Comparison of ENCODE assay signal across 8 mouse cellular contexts in genomic region chrX:7722691-7723090, GRCm38 (mm10). TPM values are rescaled to one million over a fixed set of nuclear protein-coding genes. Genes with fewer than 3 reads are reported as not detected.
DNase-seq lines count a peak whose midpoint lies in the region; ATAC-seq and TF ChIP-seq lines count a peak whose summit lies in the region.

No protein-coding gene starts in this region.

- H3K4me1 ChIP-seq in spleen, adult 2 months (ENCODE audit: control insufficient read depth, insufficient read depth, insufficient read length), result no peaks in the 10 kb centered on the region
- no peaks in the 10 kb centered on the region for H3K4me1 ChIP-seq in embryonic facial prominence, embryonic 14.5 days (ENCODE audit: control insufficient read depth, insufficient read depth, low read length)
- peaks cover 4% of the 10 kb centered on the region; the same call in 1 of the 2 replicates for H3K4me1 ChIP-seq in limb, embryonic 12.5 days (replicated peaks)
- H3K4me1 ChIP-seq in stomach, embryonic 15.5 days, result peaks cover 6% of the 10 kb centered on the region; the same call in 1 of the 2 replicates

- H3K27me3 ChIP-seq in spleen, adult 2 months (ENCODE audit: control insufficient read depth, insufficient read depth, low read length), result no peaks in the 10 kb centered on the region
- H3K27me3 ChIP-seq in embryonic facial prominence, embryonic 14.5 days (replicated peaks; ENCODE audit: control insufficient read depth, insufficient read depth, low read length), result no peaks in the 10 kb centered on the region
- H3K27me3 ChIP-seq in limb, embryonic 12.5 days, result no peaks in the 10 kb centered on the region
- no peaks in the 10 kb centered on the region for H3K27me3 ChIP-seq in stomach, embryonic 15.5 days (replicated peaks)

- H3K27ac ChIP-seq in spleen, adult 2 months (ENCODE audit: insufficient read depth, low read length), result no peak overlapping the region
- H3K27ac ChIP-seq in embryonic facial prominence, embryonic 14.5 days (replicated peaks; ENCODE audit: low read depth, low read length), result no peak overlapping the region
- no peak overlapping the region for H3K27ac ChIP-seq in limb, embryonic 12.5 days
- H3K27ac ChIP-seq in stomach, embryonic 15.5 days, result no peak overlapping the region

- H3K36me3 ChIP-seq in spleen, adult 2 months (ENCODE audit: control insufficient read depth, insufficient read depth, low read length), result peaks cover 6% of the 10 kb centered on the region
- H3K36me3 ChIP-seq in embryonic facial prominence, embryonic 14.5 days (ENCODE audit: control insufficient read depth, insufficient read depth, low read length), result 0 out of 2 replicates have a peak, but pooled peaks cover 10% of the 10 kb centered on the region
- peaks cover 30% of the 10 kb centered on the region; the same call in 1 of the 2 replicates for H3K36me3 ChIP-seq in limb, embryonic 12.5 days
- H3K36me3 ChIP-seq in stomach, embryonic 15.5 days, result no peaks in the 10 kb centered on the region

- H3K4me3 ChIP-seq in spleen, adult 2 months (ENCODE audit: extremely low read depth, insufficient read depth, insufficient read length), result peak overlapping the region; percentile 89
- peak overlapping the region; percentile 56 for H3K4me3 ChIP-seq in embryonic facial prominence, embryonic 14.5 days (ENCODE audit: low read depth, low read length)
- peak overlapping the region; percentile 53 for H3K4me3 ChIP-seq in limb, embryonic 12.5 days (replicated peaks)
- peak overlapping the region; percentile 58 for H3K4me3 ChIP-seq in stomach, embryonic 15.5 days (replicated peaks)

- no peak for ATAC-seq in embryonic facial prominence, embryonic 14.5 days (ENCODE audit: low read depth)
- no peak for ATAC-seq in limb, embryonic 12.5 days (ENCODE audit: insufficient number of reproducible peaks, insufficient read depth, low FRiP score, low TSS enrichment, low read depth)
- ATAC-seq in stomach, embryonic 15.5 days (ENCODE audit: insufficient read depth, low FRiP score, low read depth), result no peak

- no peaks in the 10 kb centered on the region for H3K9me3 ChIP-seq in embryonic facial prominence, embryonic 14.5 days (ENCODE audit: control insufficient read depth, low read length)
- no peaks in the 10 kb centered on the region for H3K9me3 ChIP-seq in limb, embryonic 12.5 days
- no peaks in the 10 kb centered on the region for H3K9me3 ChIP-seq in stomach, embryonic 15.5 days

- H3K9ac ChIP-seq in embryonic facial prominence, embryonic 14.5 days (ENCODE audit: low read depth, low read length), result peak overlapping the region; percentile 71
- peak overlapping the region; percentile 63; the same call in 1 of the 2 replicates for H3K9ac ChIP-seq in limb, embryonic 12.5 days (replicated peaks)
- no peak overlapping the region for H3K9ac ChIP-seq in stomach, embryonic 15.5 days

- no peak for TF ChIP-seq POLR2A in spleen, adult 2 months (IDR thresholded peaks at IDR 0.05; ENCODE audit: low read depth, low read length)

- TF ChIP-seq CTCF in spleen, adult 2 months (IDR thresholded peaks at IDR 0.05; ENCODE audit: extremely low read depth, insufficient read depth, insufficient read length, insufficient replicate concordance), result no peak

- DNase-seq in spleen, adult 2 months (ENCODE audit: low read depth in 1 of 2, low spot score in 2 of 2), result no peak
- no peak for DNase-seq in spleen, postnatal 10 days (ENCODE audit: low spot score in 2 of 2)
- DNase-seq in embryonic facial prominence, embryonic 14.5 days (ENCODE audit: low spot score), result no peak
- DNase-seq in frontal cortex, postnatal 14 days (ENCODE audit: low spot score in 2 of 2), result no peak
- DNase-seq in kidney, postnatal 14 days, result no peak
- DNase-seq in frontal cortex, adult 2 months (ENCODE audit: extremely low spot score in 1 of 2, low spot score in 1 of 2), result no peak

- WGBS in spleen, adult 2 months, result 23% methylated on average over 4 of the region's 4 CpGs
- 10% methylated on average over 4 of the region's 4 CpGs for WGBS in embryonic facial prominence, embryonic 14.5 days
- 25% methylated on average over 4 of the region's 4 CpGs for WGBS in limb, embryonic 12.5 days
- 13% methylated on average over 4 of the region's 4 CpGs for WGBS in stomach, embryonic 15.5 days

- H3K4me2 ChIP-seq in embryonic facial prominence, embryonic 14.5 days (ENCODE audit: low read depth, low read length), result peak overlapping the region; percentile 61
- H3K4me2 ChIP-seq in limb, embryonic 12.5 days, result peak overlapping the region; percentile 65
- H3K4me2 ChIP-seq in stomach, embryonic 15.5 days, result peak overlapping the region; percentile 52

RNA-seq across cellular contexts. Expression of gene Gm45208, which starts 0.6 kb away (rescaled TPM):
- 0.13 and 0.75 TPM in 2 replicates for polyA plus RNA-seq in spleen, adult 2 months (2012; rRNA removed)
- not detected in 2 replicates for polyA plus RNA-seq in embryonic facial prominence, embryonic 14.5 days (2014; fragmentation: Nextera tagmentation; extraction: Ambion mirVana)
- polyA plus RNA-seq in limb, embryonic 12.5 days (2016; fragmentation: Nextera tagmentation; extraction: Ambion mirVana), result 0.96 TPM in 1 of 2 replicates, not detected in the other
- polyA plus RNA-seq in stomach, embryonic 15.5 days (2015; fragmentation: Nextera tagmentation; extraction: Ambion mirVana), result 1.5 TPM in 1 of 2 replicates, not detected in the other
- 0.18 and 0.55 TPM in 2 replicates for polyA plus RNA-seq in frontal cortex, adult 2 months (2012; rRNA removed)

RNA-seq across cellular contexts. Expression of gene Praf2, which starts 5.5 kb away (rescaled TPM):
- polyA plus RNA-seq in spleen, adult 2 months (2012; rRNA removed), result 26.0 and 33.7 TPM in 2 replicates
- 83.5 and 85.5 TPM in 2 replicates for polyA plus RNA-seq in embryonic facial prominence, embryonic 14.5 days (2014; fragmentation: Nextera tagmentation; extraction: Ambion mirVana)
- 66.5 and 70.9 TPM in 2 replicates for polyA plus RNA-seq in limb, embryonic 12.5 days (2016; fragmentation: Nextera tagmentation; extraction: Ambion mirVana)
- 58.3 and 60.9 TPM in 2 replicates for polyA plus RNA-seq in stomach, embryonic 15.5 days (2015; fragmentation: Nextera tagmentation; extraction: Ambion mirVana)
- 118 and 124 TPM in 2 replicates for polyA plus RNA-seq in frontal cortex, adult 2 months (2012; rRNA removed)

RNA-seq across cellular contexts. Expression of gene Wdr45, which starts 8.6 kb away (rescaled TPM):
- polyA plus RNA-seq in spleen, adult 2 months (2012; rRNA removed), result 38.4 and 41.7 TPM in 2 replicates
- polyA plus RNA-seq in embryonic facial prominence, embryonic 14.5 days (2014; fragmentation: Nextera tagmentation; extraction: Ambion mirVana), result 18.7 and 26.5 TPM in 2 replicates
- 27.5 and 29.1 TPM in 2 replicates for polyA plus RNA-seq in limb, embryonic 12.5 days (2016; fragmentation: Nextera tagmentation; extraction: Ambion mirVana)
- polyA plus RNA-seq in stomach, embryonic 15.5 days (2015; fragmentation: Nextera tagmentation; extraction: Ambion mirVana), result 32.0 and 32.5 TPM in 2 replicates
- 75.0 and 77.0 TPM in 2 replicates for polyA plus RNA-seq in frontal cortex, adult 2 months (2012; rRNA removed)

RNA-seq across cellular contexts. Expression of gene Gpkow, which starts 25.8 kb away (rescaled TPM):
- 6.1 and 6.2 TPM in 2 replicates for polyA plus RNA-seq in spleen, adult 2 months (2012; rRNA removed)
- polyA plus RNA-seq in embryonic facial prominence, embryonic 14.5 days (2014; fragmentation: Nextera tagmentation; extraction: Ambion mirVana), result 40.0 and 42.1 TPM in 2 replicates
- 42.9 and 43.2 TPM in 2 replicates for polyA plus RNA-seq in limb, embryonic 12.5 days (2016; fragmentation: Nextera tagmentation; extraction: Ambion mirVana)
- 33.0 and 34.9 TPM in 2 replicates for polyA plus RNA-seq in stomach, embryonic 15.5 days (2015; fragmentation: Nextera tagmentation; extraction: Ambion mirVana)
- polyA plus RNA-seq in frontal cortex, adult 2 months (2012; rRNA removed), result 26.2 and 32.7 TPM in 2 replicates

RNA-seq across cellular contexts. Expression of gene Ccdc120, which starts 28.0 kb away (rescaled TPM):
- polyA plus RNA-seq in spleen, adult 2 months (2012; rRNA removed), result 1.6 and 1.7 TPM in 2 replicates
- 11.0 and 14.8 TPM in 2 replicates for polyA plus RNA-seq in embryonic facial prominence, embryonic 14.5 days (2014; fragmentation: Nextera tagmentation; extraction: Ambion mirVana)
- polyA plus RNA-seq in limb, embryonic 12.5 days (2016; fragmentation: Nextera tagmentation; extraction: Ambion mirVana), result 22.5 and 24.8 TPM in 2 replicates
- 16.0 and 22.2 TPM in 2 replicates for polyA plus RNA-seq in stomach, embryonic 15.5 days (2015; fragmentation: Nextera tagmentation; extraction: Ambion mirVana)
- polyA plus RNA-seq in frontal cortex, adult 2 months (2012; rRNA removed), result 23.7 and 25.4 TPM in 2 replicates
